Mouse (Mus musculus) midbrain, embryonic 11.5 days (tissue): ENCODE data around the gene Slc5a10. TPM values are rescaled to one million over a fixed set of nuclear protein-coding genes. Genes with fewer than 3 reads are reported as not detected.
"Not testable (repeated sequence)": the region's sequence is repeated elsewhere in the genome, so short reads cannot be mapped to it uniquely, and the experiment has no call there.

Experiments
- ATAC-seq: fragments of 200-750 bp; cut with Nextera tagmentation; 2 replicates; pipeline ENCODE4 v1.8.0; 2017; ENCODE audit warnings: moderate TSS enrichment, moderate library complexity; ENCODE audit not compliant: low FRiP score
- DNase-seq: peaks from one replicate; pipeline ENCODE4 v3.0.0; 2015; ENCODE audit warnings: low spot score; ENCODE audit errors: missing footprints
- H3K27ac ChIP-seq: fragments of 300-500 bp; sonication (generic); 2 replicates; pipeline ENCODE4 v1.5.1; 2014; ENCODE audit warnings: low read depth, low read length
- H3K27me3 ChIP-seq: fragments of 300-500 bp; sonication (generic); 2 replicates; pipeline ENCODE4 v1.6.1; 2014; ENCODE audit warnings: mild to moderate bottlenecking, low read length, moderate library complexity, mixed read lengths; ENCODE audit not compliant: control insufficient read depth, insufficient read depth
- H3K36me3 ChIP-seq: fragments of 300-500 bp; sonication (generic); 2 replicates; pipeline ENCODE4 v1.6.1; 2014; ENCODE audit warnings: mild to moderate bottlenecking, low read length, moderate library complexity, mixed read lengths; ENCODE audit not compliant: control insufficient read depth, insufficient read depth
- H3K4me1 ChIP-seq: fragments of 300-500 bp; sonication (generic); 2 replicates; pipeline ENCODE4 v1.6.1; 2014; ENCODE audit warnings: low read length; ENCODE audit not compliant: control insufficient read depth, insufficient read depth
- H3K4me2 ChIP-seq: fragments of 300-500 bp; sonication (generic); 2 replicates; pipeline ENCODE4 v1.6.1; 2014; ENCODE audit warnings: mild to moderate bottlenecking, moderate library complexity
- H3K4me3 ChIP-seq: fragments of 300-500 bp; sonication (generic); 2 replicates; pipeline ENCODE4 v1.5.1; 2014; ENCODE audit warnings: low read depth, low read length
- H3K9ac ChIP-seq: fragments of 300-500 bp; sonication (generic); 2 replicates; pipeline ENCODE4 v1.6.1; 2014; ENCODE audit warnings: low read length
- H3K9me3 ChIP-seq: fragments of 300-500 bp; sonication (generic); 2 replicates; pipeline ENCODE4 v1.6.1; 2016; ENCODE audit warnings: low read length; ENCODE audit not compliant: control insufficient read depth
- WGBS: fragments of 180-500 bp; shearing (Covaris S2); extraction: QIAGEN DNeasy Blood & Tissue Kit; methylation state at CpG from one replicate; pipeline ENCODE4 v1.1.7; 2014; 5-methylcytosine and 5-hydroxymethylcytosine counted together
- polyA plus RNA-seq: library from polyadenylated mRNA; unstranded; fragments of >200 nt; fragmentation: Nextera tagmentation; extraction: Ambion mirVana; gene quantifications from 2 replicates; pipeline ENCODE4 v1.2.1, GENCODE M21; 2014

The Slc5a10 gene
- polyA plus RNA-seq, 1 experiment from 2014 or later, result not detected

DNA sequence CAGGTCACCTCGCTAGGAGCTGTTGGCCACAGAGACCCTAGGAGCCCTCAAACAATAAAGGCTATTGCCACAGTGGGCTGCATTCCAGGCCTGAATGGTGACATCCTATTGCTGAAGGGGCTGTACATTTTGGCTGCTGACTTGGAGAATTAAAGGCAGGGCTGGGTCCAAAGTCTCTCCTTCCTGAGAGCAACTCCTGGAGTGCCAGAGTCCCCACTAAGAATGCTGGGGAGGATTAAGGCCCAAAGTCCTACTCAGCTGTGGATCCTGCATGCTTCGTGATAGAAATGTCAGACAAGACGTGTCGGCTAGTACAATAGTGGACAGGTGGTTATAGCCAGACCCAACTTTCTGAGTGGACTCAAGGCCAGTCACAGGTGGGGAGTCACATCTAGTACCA lies 84.3 kb downstream of the Slc5a10 start:
- not testable (repeated sequence) for H3K27me3 ChIP-seq, ATAC-seq, H3K27ac ChIP-seq

DNA sequence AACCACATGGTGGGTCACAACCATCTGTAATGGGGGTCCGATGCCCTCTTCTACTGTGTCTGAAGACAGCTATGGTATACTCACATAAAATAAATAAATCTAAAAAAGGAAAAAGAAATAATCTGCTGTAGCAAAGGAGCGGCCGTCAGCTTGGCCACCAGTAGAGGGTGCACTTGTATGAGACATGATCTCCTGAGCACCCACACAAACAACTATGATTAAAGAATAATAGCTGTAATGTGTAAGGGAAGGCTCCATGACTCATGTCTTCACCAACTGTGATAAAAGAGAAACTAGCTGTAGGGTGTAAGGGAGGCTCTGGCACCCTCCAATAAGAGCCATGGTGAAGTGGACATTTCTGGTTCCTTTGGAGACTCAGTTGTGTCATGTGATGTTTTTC lies 91.0 kb downstream of the Slc5a10 start:
- no peaks in the 10 kb centered on the region for H3K36me3 ChIP-seq
- no peak overlapping the region for H3K4me2 ChIP-seq
- H3K4me3 ChIP-seq, result no peak overlapping the region
- H3K27ac ChIP-seq, result no peak overlapping the region
- WGBS, result 61% methylated on average over 3 of the region's 3 CpGs
- no peaks in the 10 kb centered on the region for H3K9me3 ChIP-seq
- no peaks in the 10 kb centered on the region for H3K4me1 ChIP-seq
- ATAC-seq (no peak), DNase-seq (no peak)
- no peak overlapping the region for H3K9ac ChIP-seq
- H3K27me3 ChIP-seq, result no peaks in the 10 kb centered on the region

More for the DNA sequence above, 84.3 kb downstream of the Slc5a10 start:
- H3K9ac ChIP-seq, DNase-seq, H3K4me3 ChIP-seq, H3K9me3 ChIP-seq, H3K36me3 ChIP-seq, H3K4me2 ChIP-seq, H3K4me1 ChIP-seq: not testable (repeated sequence)
- WGBS, result 100% methylated on average over 4 of the region's 4 CpGs

DNA sequence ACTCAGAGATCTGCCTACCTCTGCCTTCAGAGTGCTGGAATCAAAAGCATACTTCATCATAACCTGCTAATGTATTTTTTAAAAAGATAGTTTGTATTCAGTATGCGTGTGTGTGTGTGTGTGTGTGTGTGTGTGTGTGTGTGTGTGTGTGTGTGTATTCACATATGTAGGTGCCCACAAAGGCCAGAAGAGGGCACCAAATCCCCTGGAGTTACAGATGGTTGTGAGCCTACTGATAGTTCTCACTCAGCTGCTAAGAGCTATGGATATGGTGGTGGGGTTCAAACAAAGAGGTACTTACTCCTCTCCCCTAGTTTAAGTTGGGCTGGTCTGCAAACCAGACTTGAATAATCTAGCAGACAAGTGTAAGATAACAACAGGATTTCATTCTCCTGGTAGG lies 94.1 kb downstream of the Slc5a10 start:
- Histone ChIP-seq H3K9ac (no peak overlapping the region), H3K4me3 (no peak overlapping the region), H3K27me3 (no peaks in the 10 kb centered on the region), H3K36me3 (no peaks in the 10 kb centered on the region), H3K4me2 (no peak overlapping the region), H3K4me1 (no peaks in the 10 kb centered on the region), H3K9me3 (no peaks in the 10 kb centered on the region), H3K27ac (no peak overlapping the region)
- 86% methylated on average over 1 of the region's 1 CpGs for WGBS
- ATAC-seq (no peak), DNase-seq (no peak)

DNA sequence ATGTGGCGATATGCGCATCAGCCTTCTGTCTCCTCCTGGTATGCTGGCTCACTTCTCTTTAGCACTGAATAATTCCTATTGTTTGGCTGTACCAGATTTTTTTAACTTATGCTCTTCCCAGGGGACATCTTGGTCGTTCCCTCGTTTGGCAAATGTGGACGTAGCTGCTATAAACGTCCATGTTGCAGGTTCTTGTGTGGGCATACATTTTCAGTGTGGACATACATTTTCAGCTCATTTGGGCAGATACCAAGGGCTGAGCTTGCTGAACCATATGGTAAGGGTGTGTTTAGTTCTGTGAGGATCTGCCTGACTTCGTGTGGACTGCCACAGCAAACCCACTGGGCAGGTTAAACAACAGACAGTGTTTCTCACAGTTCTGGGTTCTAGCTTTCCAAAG lies 95.5 kb downstream of the Slc5a10 start:
- no peaks in the 10 kb centered on the region for H3K9me3 ChIP-seq
- DNase-seq (no peak), ATAC-seq (no peak)
- 86% methylated on average over 7 of the region's 7 CpGs for WGBS
- no peak overlapping the region for H3K4me2 ChIP-seq
- no peak overlapping the region for H3K4me3 ChIP-seq
- no peak overlapping the region for H3K9ac ChIP-seq
- H3K27me3 ChIP-seq, result no peaks in the 10 kb centered on the region
- no peaks in the 10 kb centered on the region for H3K4me1 ChIP-seq
- H3K27ac ChIP-seq, result no peak overlapping the region
- H3K36me3 ChIP-seq, result no peaks in the 10 kb centered on the region

Other genes starting within 250 kb of the Slc5a10 start
- 69.8 and 78.9 TPM in 2 replicates for gene Mfap4, start 235.4 kb downstream of the Slc5a10 start, polyA plus RNA-seq
- gene Mapk7, start 226.4 kb downstream of the Slc5a10 start, polyA plus RNA-seq, result 51.0 and 58.3 TPM in 2 replicates
- 35.1 and 39.6 TPM in 2 replicates for gene B9d1, start 215.7 kb downstream of the Slc5a10 start, polyA plus RNA-seq
- 28.5 and 29.9 TPM in 2 replicates for gene Epn2, start 141.1 kb downstream of the Slc5a10 start, polyA plus RNA-seq
- 6.2 and 7.1 TPM in 2 replicates for gene Grap, start 67.6 kb downstream of the Slc5a10 start, polyA plus RNA-seq
- gene Fam83g, start 36.7 kb downstream of the Slc5a10 start, polyA plus RNA-seq, result 0.19 and 0.59 TPM in 2 replicates
- gene Prpsap2, start 41.3 kb upstream of the Slc5a10 start, polyA plus RNA-seq, result 51.7 and 55.4 TPM in 2 replicates
- gene Ulk2, start 134.2 kb upstream of the Slc5a10 start, polyA plus RNA-seq, result 32.0 and 32.8 TPM in 2 replicates
- 16.1 and 16.6 TPM in 2 replicates for gene Akap10, start 209.4 kb upstream of the Slc5a10 start, polyA plus RNA-seq
- gene Specc1, start 235.9 kb upstream of the Slc5a10 start, polyA plus RNA-seq, result 15.8 and 16.3 TPM in 2 replicates